Mouse (Mus musculus): ENCODE data around the gene Olfr545. TPM values are rescaled to one million over a fixed set of nuclear protein-coding genes. Genes with fewer than 3 reads are reported as not detected.

The Olfr545 gene
- polyA plus RNA-seq, 1 experiment from 2014 or later, result not detected

Other genes starting within 250 kb of the Olfr545 start
- gene Rhog, start 243.5 kb downstream of the Olfr545 start, polyA plus RNA-seq (2015; fragmentation: Nextera tagmentation; extraction: Ambion mirVana), result 59.5 and 60.7 TPM in 2 replicates
- gene Stim1, start 231.8 kb downstream of the Olfr545 start, polyA plus RNA-seq (2015; fragmentation: Nextera tagmentation; extraction: Ambion mirVana), result 27.7 and 30.1 TPM in 2 replicates
- 148 and 154 TPM in 2 replicates for gene Rrm1, start 57.9 kb downstream of the Olfr545 start, polyA plus RNA-seq (2015; fragmentation: Nextera tagmentation; extraction: Ambion mirVana)
- gene Olfr543, start 17.9 kb downstream of the Olfr545 start, polyA plus RNA-seq (2015; fragmentation: Nextera tagmentation; extraction: Ambion mirVana), result 0.32 and 0.36 TPM in 2 replicates
- gene Olfr544, start 11.3 kb downstream of the Olfr545 start, polyA plus RNA-seq (2015; fragmentation: Nextera tagmentation; extraction: Ambion mirVana), result 0.10 and 0.20 TPM in 2 replicates
- gene Olfr547, start 35.2 kb upstream of the Olfr545 start, polyA plus RNA-seq (2015; fragmentation: Nextera tagmentation; extraction: Ambion mirVana), result not detected in 2 replicates
- not detected in 2 replicates for gene Olfr548-ps1, start 41.3 kb upstream of the Olfr545 start, polyA plus RNA-seq (2015; fragmentation: Nextera tagmentation; extraction: Ambion mirVana)
- gene Olfr549, start 50.3 kb upstream of the Olfr545 start, polyA plus RNA-seq (2015; fragmentation: Nextera tagmentation; extraction: Ambion mirVana), result not detected in 2 replicates
- 0.56 and 0.67 TPM in 2 replicates for gene Trim21, start 65.9 kb upstream of the Olfr545 start, polyA plus RNA-seq (2015; fragmentation: Nextera tagmentation; extraction: Ambion mirVana)
- gene Olfr550, start 71.9 kb upstream of the Olfr545 start, polyA plus RNA-seq (2015; fragmentation: Nextera tagmentation; extraction: Ambion mirVana), result 0.51 TPM in 1 of 2 replicates, not detected in the other
- not detected in 2 replicates for gene Olfr551, start 92.3 kb upstream of the Olfr545 start, polyA plus RNA-seq (2015; fragmentation: Nextera tagmentation; extraction: Ambion mirVana)
- not detected in 2 replicates for gene Olfr552, start 98.2 kb upstream of the Olfr545 start, polyA plus RNA-seq (2015; fragmentation: Nextera tagmentation; extraction: Ambion mirVana)
- gene Olfr553, start 118.6 kb upstream of the Olfr545 start, polyA plus RNA-seq (2015; fragmentation: Nextera tagmentation; extraction: Ambion mirVana), result not detected in 2 replicates
- not detected in 2 replicates for gene Olfr554, start 138.9 kb upstream of the Olfr545 start, polyA plus RNA-seq (2015; fragmentation: Nextera tagmentation; extraction: Ambion mirVana)
- not detected in 2 replicates for gene Olfr555, start 159.2 kb upstream of the Olfr545 start, polyA plus RNA-seq (2015; fragmentation: Nextera tagmentation; extraction: Ambion mirVana)
- not detected in 2 replicates for gene Olfr556, start 165.3 kb upstream of the Olfr545 start, polyA plus RNA-seq (2015; fragmentation: Nextera tagmentation; extraction: Ambion mirVana)
- gene Trim68, start 187.8 kb upstream of the Olfr545 start, polyA plus RNA-seq (2015; fragmentation: Nextera tagmentation; extraction: Ambion mirVana), result 16.6 and 18.6 TPM in 2 replicates
- not detected in 2 replicates for gene Olfr557, start 196.3 kb upstream of the Olfr545 start, polyA plus RNA-seq (2015; fragmentation: Nextera tagmentation; extraction: Ambion mirVana)
- 0.08 and 0.15 TPM in 2 replicates for gene Olfr558, start 202.6 kb upstream of the Olfr545 start, polyA plus RNA-seq (2015; fragmentation: Nextera tagmentation; extraction: Ambion mirVana)
- gene Olfr33, start 219.5 kb upstream of the Olfr545 start, polyA plus RNA-seq (2015; fragmentation: Nextera tagmentation; extraction: Ambion mirVana), result not detected in 2 replicates
- gene Olfr559, start 227.9 kb upstream of the Olfr545 start, polyA plus RNA-seq (2015; fragmentation: Nextera tagmentation; extraction: Ambion mirVana), result not detected in 2 replicates